Mouse (Mus musculus) cerebellum, adult 11 months (tissue): ENCODE data around the gene Sftpa1.

Experiments
- DNase-seq: peaks from one replicate; pipeline ENCODE4 v3.0.0; 2022

Sftpa1 gene

DNA sequence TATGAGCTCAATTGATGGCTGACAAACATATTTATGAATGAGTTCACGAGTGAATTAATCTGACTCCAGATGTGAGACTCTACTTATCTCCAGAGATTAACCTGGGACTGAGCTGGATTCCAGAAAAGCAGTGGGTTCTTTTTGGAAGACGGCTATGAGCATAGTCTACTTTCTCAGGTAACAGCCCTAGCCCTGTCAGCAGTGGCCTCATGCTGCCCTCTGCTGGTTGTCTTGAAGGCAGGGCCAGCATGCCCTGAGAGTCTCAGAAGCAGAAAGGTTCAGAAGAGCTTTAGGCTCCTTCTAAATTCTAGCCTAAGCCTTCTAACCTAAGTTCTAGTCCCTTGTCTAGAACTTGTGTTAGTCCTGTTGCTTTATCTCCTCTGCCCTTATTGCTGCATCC, 31.1 kb downstream of the Sftpa1 start:
- DNase-seq = no peak

DNA sequence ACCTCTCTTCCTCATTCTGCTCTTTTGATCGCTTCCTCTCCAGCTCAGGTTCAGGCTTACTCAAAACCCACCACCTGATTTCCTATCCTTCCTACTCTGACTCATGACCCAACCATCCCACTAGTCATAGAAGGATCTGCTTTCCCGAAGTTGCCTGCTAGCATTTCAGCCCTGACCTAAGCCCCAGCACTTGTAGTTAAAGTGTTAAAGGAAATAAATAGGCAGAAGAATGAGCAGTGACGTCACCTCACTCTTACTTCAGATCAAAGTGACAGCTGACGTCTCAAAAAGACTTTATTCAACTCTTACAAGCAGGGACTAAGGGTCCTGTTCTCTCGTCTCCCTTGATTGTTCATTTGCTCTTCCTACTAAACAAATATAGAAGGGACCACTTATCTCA, 35.7 kb downstream of the Sftpa1 start:
- DNase-seq = no peak

DNA sequence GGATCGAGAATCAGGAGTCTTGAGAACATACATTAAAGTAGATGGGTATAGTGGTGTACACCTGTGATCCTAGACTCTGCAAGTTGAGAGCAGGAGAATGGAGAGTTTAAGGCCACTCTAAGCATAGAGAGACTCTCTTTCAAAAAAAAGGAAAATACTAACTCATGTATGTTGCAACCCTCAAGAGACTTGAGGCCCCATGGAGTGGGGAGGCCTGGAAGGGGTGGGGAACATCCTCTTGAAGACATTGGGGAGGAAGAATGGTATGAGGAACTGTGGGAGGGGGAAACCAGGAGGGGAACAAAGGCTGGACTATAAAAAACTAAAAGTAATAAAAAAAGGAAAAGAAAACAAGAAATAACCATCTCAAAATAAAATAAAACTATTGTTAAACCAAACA, 37.0 kb downstream of the Sftpa1 start:
- no peak for DNase-seq

DNA sequence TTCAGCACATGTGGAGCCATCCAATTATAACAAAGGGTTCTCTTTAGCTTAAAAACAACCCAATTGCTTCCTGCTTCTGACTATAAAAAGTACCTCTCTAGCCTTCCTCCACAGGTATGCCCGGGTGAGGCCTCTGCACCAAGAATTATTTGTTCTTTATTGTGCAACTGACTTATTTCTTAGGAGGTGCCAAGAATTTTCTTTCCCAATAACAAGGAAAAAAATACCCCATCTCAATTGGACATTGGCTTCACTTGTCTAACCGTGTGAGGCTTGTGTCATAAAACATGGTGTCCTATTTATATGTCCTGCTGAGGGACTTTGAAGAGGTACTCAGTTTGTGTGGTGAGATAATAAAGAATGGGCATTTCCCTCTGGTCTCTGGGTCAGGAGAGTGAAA, 38.9 kb downstream of the Sftpa1 start:
- no peak for DNase-seq

DNA sequence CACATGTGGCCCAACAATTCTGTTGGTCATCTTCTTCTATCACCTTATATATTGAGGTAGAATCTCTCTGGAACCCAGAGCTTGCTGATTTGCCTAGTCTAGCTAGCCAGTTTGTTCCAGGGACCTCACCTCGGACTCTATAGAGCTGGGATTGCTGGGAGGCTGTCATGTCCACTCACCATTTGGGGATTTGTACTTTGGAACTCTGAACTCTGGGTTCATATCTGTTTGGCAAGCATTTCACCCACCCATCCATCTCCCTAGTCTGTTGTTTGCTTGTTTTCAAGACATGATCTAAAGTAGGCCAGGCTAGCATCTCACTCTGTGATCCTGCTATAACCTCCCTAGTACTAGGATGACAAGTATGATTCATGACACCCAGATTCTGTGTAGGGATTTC, 43.2 kb downstream of the Sftpa1 start:
- DNase-seq = no peak

DNA sequence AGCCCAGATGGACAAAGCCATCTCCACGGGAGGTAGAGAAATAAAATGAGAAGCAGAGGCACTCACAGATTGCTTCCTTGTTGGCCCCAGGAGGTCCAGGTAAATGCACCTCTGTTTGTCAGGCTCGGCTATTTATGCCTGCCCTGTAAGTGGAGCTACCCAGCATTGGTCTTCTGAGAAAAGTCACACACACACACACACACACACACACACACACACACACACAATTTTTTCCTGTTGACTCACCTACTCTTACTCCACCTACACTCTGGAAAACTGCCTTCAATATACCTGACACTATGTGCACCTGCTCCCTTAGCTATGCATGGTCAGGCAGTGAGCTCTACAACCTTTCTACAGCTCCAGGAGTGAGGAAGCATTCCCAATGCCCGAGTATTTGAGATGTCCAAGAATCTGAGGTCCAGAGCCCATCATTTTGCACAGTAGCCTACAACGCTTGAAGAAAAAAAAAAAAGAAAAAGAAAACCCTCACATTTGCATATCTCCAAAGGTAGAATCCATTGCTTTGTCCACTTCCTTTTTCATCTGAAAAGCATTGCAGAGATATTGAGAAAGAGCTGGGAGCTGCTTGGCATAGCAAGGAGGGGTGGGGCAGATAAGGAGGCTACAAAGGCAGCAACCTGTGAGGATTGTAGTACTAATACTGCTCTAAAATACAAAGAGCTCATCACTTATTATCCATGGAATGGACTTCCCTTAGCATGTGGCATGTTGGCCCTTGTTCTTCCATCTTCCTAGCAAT, 53.7 kb downstream of the Sftpa1 start, which contains the start of gene Sftpd:
Sftpd (minus strand) TSS at position 91 of the 763 bp plus-strand sequence.
- DNase-seq = no peak
